Mouse (Mus musculus): Measurements from ENCODE around the gene Pnpla1. TPM values are rescaled to one million over a fixed set of nuclear protein-coding genes. Genes with fewer than 3 reads are reported as not detected.
"Not testable (repeated sequence)": the region's sequence is repeated elsewhere in the genome, so short reads cannot be mapped to it uniquely, and the experiment has no call there.

The Pnpla1 gene
- total RNA-seq (2015; ENCODE audit: low replicate concordance) (2.2 TPM in 1 of 2 replicates, not detected in the other), total RNA-seq (2017; ENCODE audit: low replicate concordance) (not detected in 2 replicates)

DNA sequence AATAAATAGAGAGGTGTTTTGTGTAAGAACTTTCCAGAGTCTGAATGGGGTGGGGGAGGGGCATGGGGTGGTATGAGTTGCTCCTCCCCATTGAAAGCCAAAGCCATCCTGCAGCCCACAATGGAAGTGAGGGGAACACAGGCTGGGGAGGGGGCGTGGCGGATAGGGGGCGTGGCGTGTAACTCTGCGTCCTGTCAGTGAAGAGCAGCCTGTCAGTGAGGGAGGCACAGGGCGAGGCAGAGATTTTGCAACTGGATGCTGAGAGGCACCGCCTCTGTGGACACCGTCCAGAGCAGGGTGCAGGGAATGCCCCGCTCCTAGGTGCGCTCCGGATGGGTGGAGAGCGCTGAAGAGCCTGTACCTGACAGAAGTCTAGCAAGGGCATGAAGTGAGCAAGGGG lies at the start of gene Pnpla1:
Gene Pnpla1, plus strand, starts transcription at position 207 of the 400 bp plus-strand sequence.
- ATAC-seq (replicated peaks; ENCODE audit: low FRiP score, poor library complexity, severe bottlenecking): no peak

DNA sequence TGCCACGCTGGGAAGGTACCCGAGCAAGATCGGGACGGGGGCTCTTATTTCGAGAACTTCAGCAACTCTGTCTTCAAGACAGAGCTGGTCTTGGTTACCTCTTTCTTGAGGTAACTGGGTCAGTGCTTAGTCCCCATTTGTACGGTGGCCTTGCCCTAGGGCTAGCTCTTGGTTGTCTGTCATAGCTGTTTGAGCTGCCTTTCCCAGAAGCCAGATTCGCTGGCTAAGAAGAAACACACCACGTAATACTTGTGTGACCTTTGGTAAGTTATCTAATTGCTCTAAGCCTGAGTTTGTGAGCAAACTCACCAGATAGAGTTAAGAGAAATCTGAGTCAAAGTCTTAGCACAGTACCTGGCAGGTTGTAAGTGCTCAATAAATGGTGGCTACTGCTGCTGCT lies 49.5 kb upstream of the Pnpla1 start:
- ATAC-seq (replicated peaks; ENCODE audit: low FRiP score, poor library complexity, severe bottlenecking): peak; percentile 4; the same call in 1 of the 2 replicates

DNA sequence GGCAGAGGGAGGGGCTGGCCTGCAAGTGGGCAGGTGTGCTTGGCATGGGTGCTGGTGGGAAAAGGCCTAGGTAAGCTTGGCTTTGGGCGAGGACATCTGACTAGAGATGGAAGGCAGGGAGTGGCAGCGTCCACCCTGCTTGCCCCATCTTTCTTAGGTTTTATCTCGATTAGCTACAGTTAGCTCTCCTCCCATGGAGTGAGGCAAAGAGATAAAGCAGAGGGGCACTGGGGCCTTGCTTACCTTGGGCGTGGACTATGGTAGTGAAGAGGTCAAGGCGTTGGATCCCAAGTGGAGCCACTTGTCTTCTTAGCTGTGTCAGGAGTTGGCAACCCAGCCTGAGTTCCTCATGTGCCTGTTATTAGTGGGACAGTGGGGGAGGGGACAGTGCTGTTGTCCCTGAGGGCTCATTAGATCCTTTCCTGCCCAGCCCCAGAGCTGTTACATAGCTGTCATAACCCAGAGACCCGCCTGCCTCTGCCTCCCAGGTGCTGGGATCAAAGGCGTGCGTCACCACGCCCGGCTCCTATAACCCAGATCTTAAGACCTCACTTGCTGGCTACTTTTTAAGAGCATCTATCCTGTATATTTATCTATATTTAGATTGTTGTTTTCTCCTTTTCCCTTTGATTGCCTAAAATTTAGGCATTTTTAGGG lies 48.9 kb upstream of the Pnpla1 start:
- ATAC-seq (replicated peaks; ENCODE audit: low FRiP score, poor library complexity, severe bottlenecking): peak; percentile 97

DNA sequence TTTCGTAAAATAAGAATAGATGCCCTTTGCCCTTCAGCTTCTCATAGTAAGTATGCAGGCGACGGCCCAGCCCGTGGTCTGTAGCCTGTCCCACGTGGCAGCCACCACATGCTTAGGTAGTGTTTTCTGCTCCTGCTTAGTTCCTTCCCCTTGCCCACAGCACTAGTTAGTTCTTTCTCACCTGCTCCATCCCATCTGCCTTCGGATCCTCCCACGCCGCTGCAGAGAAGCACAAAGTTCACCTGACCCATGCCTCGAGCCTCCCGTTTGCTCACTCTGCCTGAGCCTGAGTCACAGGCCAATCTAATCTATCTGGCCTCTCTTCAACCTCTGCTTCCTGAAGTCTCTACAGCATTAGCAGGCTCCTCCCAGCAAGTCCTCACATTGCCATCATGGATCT lies 45.9 kb upstream of the Pnpla1 start:
- no peak for ATAC-seq (replicated peaks; ENCODE audit: low FRiP score, poor library complexity, severe bottlenecking)

DNA sequence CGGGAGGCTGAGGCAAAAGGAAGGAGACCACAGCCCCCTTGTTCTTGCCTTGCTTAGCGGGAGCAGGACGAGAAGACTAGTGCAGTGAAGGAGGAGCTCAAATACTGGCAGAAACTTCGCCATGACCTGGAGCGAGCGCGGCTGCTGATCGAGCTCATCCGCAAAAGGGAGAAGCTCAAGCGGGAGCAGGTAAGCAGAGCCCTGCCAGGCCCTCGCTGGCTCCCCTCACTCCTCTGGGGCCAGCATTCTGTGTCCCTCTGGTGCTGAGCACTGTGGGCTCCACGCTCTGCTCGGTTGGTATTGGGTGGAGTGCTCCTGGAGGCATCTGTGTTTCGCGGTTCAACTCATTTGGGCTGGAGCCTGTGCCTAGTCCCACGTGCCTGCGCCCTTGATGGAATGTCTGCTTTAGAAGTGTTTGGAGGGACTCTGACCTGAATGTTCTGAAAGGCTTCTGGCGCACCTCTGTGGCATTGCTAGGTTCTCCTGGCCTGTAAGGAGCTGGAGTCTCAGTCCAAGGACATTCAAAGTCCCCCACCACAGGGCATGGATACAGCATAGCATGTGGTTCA lies 43.6 kb upstream of the Pnpla1 start:
- no peak for ATAC-seq (replicated peaks; ENCODE audit: low FRiP score, poor library complexity, severe bottlenecking)

DNA sequence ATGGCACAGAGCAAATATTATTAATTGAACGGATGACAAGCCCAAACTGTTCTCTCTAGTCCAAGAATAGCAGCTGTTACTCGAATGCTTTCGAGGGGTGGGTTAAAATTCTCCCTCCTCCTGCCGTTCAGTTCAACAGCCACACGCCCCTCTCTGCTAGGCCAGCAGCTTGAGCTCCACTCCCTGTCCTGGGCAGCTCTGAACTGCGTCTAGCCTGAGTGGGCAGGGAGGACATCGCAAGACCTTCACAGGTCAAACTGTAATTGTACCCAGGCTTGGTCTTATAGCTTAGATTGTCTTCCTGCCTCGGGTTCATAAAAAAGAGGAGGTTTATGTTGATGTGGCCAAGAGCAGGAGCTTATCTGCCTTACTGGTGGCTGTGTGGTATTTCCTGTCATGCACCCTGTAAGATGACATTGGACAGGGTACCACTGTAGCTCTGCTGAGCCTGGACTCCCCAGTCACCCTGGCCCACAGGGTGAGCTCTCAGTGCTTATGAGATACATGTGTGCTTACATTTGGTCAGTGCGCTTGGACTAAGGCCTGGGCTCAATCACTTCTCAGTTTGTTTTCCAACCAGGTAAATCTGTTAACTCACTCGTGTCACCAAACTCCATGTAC lies 42.7 kb upstream of the Pnpla1 start:
- no peak for ATAC-seq (replicated peaks; ENCODE audit: low FRiP score, poor library complexity, severe bottlenecking)

DNA sequence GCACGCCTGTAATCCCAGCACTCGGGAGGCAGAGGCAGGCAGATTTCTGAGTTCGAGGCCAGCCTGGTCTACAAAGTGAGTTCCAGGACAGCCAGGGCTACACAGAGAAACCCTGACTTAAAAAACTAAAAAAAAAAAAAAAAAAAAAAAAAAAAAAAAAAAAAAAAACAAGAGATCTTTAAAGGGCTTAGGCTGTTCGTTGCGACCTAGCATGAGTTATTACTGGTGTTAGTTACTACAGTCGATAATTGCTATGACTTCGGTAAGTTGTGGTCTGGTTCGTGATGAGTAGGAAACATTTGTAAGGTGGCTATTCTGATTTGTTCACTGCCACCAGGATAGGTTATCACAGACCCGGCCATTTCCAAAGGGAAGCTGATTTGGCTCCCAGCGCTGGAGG lies 41.9 kb upstream of the Pnpla1 start:
- not testable (repeated sequence) for ATAC-seq (replicated peaks; ENCODE audit: low FRiP score, poor library complexity, severe bottlenecking)

DNA sequence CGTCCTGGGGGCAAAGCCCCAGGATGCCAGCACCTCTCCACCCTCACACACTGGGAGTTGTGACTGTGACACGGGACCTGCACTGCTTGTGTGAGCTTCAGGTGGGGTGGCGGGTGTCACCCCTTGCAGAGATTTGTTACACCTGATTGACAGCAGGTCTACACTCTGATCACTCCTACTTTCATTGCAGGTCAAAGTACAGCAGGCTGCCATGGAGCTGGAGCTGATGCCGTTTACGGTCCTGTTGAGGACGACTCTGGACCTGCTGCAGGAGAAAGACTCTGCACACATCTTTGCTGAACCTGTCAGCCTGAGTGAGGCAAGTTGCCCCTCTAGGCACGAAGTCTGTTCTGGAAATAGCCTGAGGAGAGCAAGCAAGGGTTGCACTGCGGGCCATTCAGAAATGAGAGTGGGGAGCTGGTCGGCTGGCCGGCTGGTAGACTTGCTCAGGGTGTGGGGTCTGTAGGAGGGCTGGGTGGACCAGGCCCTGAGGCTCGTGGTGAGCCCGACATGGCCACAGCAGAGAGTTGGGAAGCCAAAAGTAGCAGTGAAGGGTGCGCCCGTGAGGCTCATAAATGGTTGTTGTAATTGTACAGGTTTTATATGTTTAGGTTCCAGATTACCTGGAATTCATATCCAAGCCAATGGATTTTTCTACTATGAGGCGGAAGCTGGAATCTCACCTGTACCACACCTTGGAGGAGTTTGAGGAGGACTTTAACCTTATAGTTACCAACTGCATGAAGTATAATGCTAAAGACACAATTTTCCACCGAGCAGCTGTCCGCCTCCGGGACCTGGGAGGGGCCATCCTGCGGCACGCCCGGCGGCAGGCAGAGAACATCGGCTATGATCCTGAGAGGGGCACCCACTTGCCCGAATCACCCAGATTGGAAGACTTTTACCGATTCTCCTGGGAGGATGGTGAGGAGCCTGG lies 41.1 kb upstream of the Pnpla1 start:
- no peak for ATAC-seq (replicated peaks; ENCODE audit: low FRiP score, poor library complexity, severe bottlenecking)

DNA sequence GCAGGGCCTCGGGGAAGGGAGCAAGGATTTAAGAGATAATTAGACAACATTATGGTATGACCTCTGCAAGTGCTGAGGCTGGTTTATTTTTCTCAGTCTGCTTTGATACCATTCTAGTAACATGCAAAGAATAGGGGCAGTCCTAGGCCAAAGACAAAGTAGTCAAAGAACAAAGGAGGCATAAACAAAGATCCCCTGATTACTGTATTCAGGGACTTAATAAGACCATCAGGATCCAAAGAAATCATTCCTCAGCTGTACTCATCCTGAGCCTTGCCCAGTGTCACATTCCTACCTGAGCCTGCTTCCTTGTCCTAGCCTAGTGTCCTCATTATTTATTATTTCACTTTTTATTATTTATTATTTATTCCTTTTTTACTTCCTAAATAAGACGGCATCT lies 38.0 kb upstream of the Pnpla1 start:
- no peak for ATAC-seq (replicated peaks; ENCODE audit: low FRiP score, poor library complexity, severe bottlenecking)

DNA sequence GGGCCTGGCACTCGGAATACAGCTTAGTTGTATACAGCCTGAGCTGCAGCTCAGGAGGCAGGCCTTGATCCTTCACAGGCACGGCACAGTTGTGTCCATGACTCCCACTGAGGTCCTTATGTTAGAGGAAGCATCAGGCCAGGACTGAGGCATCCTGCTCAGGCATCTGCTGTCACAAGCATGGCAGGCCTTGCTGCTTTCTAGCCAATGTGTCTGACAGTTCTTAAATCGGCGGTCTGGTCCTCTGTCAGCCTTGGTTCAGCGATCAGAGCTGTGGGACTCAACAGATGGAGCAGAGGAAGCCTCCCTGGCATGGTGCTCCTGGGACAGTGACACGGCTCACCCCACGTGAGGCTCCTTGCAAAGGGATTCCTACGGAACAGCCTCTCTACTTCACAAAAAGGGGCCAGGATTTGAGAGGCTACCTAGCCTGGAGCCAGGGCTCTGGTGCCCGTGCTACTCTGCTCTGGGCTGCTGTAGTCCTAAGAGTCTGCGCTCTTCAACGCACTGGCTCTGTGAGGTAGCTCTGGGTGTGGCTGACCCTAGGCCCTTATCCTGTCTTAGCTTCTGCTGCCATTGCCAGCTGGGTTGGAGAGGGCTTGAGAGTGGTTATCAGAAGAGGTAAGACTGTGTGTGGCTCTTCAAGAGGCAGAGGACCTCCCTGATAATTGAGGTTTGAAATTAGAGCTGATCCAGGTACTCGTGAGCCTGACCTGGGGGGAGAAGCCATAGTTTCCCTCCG lies 35.0 kb upstream of the Pnpla1 start:
- peak; percentile 89 for ATAC-seq (replicated peaks; ENCODE audit: low FRiP score, poor library complexity, severe bottlenecking)

DNA sequence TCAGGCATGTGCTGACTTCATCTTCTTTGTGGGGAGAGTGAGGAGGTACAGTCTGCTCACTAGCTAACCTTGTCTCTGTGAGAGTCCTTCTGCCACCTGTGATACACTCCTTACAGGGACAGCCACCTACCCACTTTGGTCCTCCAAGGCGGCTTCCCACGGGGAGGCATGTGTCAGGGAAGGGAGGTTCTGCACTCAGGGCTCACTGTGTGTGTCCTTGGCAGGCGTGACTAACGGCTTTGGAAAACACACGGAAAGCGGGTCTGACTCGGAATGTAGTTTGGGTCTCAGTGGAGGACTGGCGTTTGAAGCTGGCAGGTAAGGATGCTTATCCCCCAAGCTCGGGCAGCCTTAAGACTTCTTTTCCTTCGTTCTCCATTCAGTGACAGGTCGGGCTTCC lies 34.5 kb upstream of the Pnpla1 start:
- peak; percentile 39; the same call in 1 of the 2 replicates for ATAC-seq (replicated peaks; ENCODE audit: low FRiP score, poor library complexity, severe bottlenecking)

DNA sequence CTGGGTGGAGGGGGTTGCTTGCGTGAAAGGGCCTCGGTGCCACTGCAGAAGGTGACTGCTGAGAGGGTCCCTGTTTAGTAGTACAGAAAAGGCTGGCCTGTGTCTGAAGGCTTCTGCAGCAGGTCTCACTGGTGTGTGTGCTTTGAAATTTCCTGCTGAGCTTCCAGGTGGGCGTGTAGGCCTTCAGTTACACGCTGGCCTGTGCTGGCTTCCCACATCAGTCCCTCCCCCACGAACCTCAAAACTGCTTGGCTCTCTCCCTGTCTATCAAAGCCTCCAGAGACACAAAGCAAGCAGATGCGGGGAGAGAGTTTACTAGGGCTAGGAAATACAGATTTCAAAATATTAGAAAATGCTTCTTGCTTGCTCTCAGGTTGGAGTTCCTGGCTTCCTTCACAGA lies 33.3 kb upstream of the Pnpla1 start:
- ATAC-seq (replicated peaks; ENCODE audit: low FRiP score, poor library complexity, severe bottlenecking): no peak

DNA sequence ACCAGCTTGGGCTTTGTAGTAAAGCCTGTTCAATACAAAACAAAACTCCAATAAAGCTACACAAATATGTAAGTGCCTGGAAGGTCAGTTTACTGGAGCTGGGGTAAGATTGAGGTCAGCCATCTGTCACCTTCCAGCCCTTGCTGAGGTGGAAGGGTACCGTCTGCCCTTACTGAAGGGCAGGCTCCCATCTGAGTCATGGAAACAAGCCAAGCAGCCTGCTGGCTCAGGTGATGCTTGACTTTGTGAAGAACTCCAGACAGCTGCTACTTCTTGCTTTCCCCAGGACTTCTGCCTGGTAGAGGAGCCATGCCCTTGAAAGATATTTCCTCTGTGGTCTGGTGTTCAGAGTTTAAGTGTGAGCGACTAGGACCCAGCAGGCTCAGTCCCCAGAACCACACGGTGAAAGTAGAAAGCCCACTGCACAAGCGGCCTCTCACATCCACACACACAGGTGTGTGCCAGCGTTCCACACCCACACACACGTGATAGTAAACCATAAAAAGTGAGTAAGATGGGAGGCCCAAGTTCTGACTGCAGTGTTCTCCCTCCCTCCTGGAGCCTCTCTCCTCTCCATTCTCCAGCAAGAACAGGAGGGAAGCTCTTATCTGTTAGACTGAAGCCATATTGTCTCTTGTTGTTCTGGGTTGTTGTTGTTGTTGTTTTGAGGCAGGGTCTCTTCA lies 32.7 kb upstream of the Pnpla1 start:
- no peak for ATAC-seq (replicated peaks; ENCODE audit: low FRiP score, poor library complexity, severe bottlenecking)

DNA sequence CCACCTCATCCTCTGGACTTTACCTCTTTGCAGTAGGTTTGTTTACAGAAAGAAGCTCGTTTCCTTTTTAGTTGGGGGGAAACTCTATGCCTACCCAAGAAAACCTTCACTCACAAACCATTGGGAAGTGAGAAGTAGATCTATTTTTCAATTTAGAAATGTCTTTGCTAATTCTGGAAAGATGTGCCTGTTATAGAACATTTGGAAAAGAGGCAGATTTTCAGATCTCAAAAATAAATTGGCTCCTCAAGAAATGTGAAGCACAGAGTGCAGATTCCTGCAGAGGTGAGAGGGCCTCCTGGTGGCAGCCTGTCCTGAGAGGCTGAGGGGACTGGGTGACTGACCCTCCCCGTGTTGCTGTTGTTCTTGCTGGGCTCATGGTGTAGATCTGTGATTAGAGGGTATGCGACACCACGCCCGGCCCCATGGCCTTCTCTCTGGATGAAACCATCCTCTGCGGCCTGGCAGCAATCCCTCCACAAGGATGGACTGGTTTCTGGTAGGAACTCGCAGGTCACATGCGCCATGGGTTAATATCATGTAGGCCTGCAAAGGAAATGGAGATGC lies 30.5 kb upstream of the Pnpla1 start:
- no peak for ATAC-seq (replicated peaks; ENCODE audit: low FRiP score, poor library complexity, severe bottlenecking)

DNA sequence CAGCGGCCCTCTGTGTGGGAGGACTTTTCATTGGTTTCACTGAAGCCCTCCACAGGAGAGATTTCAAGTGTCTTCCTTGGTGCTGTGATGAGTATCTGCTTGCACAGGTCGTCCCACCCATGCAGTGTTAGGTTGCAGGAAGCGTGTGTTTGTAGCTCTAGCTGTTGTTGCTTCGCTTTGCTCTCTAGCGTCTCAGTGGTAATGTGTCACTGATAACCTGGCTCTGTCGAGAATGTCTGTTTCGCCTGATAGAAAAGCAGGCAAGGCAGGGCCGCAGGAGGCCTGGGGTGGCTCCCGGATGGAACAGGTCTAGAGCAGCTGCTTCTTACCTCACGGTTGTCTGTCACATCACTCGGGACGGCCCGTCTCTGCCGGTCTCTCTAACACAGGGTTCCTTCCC lies 29.1 kb upstream of the Pnpla1 start:
- ATAC-seq (replicated peaks; ENCODE audit: low FRiP score, poor library complexity, severe bottlenecking): peak; percentile 82

DNA sequence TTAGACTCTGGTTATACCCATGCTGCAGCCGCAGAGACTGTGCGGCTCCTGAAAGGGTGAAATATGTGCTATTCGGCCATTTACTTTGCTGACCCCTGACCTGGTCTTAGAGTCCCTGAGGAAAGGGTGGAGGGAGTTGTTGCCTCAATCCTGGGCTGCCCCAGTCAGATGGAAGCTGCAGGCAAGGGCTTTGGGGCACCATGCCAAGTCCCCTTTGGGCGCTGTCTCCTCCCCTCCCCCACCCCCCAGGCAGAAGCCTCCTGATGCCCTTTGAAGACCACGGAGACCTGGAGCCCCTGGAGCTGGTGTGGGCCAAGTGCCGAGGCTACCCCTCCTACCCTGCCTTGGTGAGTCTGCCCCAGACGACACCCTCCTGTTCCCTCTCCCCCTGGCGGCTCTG lies 27.1 kb upstream of the Pnpla1 start:
- ATAC-seq (replicated peaks; ENCODE audit: low FRiP score, poor library complexity, severe bottlenecking): no peak

DNA sequence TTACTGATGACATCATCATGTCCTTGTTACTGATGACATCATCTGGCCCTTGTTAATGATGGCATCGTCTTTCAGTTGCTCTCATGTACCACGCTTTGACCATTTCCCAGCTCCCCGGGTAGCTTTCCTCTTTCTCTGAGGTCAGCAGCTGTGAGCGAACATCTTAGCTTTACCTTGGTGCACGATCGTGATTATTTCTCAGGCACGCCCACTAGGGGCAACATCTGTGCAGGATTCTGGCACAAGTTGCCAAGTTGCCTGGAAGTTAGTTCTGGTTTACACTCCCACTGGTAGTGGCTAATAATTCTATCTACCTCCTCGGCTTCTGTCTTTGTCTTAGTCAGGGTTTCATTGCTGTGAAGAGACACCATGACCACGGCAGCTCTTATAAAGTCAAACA lies 26.2 kb upstream of the Pnpla1 start:
- ATAC-seq (replicated peaks; ENCODE audit: low FRiP score, poor library complexity, severe bottlenecking): peak; percentile 31; the same call in 1 of the 2 replicates

DNA sequence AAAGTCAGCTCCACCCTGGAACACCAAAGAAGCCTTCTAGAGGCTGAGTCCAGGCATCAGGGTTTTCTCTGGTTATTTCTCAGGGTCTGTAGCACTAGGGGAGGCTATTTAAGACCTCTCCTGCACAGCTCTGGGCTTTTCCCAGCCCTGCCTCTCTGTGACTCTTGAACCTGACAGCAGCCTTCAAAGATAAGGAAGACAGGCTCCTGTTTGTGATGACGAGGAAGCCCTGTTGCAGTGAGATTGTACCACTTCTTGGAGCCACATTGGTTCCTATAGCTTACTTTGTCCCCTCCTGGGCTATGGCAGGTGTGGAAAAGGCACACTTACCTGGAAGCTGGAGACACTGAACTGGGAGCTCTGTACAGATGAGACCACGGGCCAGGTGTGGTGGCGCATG lies 25.3 kb upstream of the Pnpla1 start:
- peak; percentile 75 for ATAC-seq (replicated peaks; ENCODE audit: low FRiP score, poor library complexity, severe bottlenecking)

DNA sequence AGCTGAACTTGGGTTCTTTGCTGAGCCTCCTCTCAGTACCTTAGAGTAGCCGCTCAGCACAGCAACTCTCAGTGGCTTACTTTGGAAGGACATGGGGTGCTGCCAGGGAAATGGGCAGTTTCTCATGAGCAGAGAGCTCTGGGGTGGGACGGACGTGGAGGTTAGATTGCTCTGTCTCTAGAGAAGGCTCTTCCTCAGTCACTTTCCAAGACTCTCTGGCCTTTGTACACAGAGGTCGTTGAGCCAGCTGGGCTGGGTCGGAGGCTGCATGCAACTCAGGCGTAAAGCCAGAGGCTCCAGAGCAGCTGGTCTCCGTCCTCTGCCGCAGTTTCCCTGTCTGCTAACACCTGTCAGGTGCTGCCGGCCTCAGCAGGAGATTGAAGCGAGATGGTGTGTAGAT lies 23.5 kb upstream of the Pnpla1 start:
- no peak for ATAC-seq (replicated peaks; ENCODE audit: low FRiP score, poor library complexity, severe bottlenecking)
